Mouse (Mus musculus) midbrain, embryonic 14.5 days (tissue): Measurements from ENCODE around the gene Rbm24. TPM values are rescaled to one million over a fixed set of nuclear protein-coding genes. Genes with fewer than 3 reads are reported as not detected.

ENCODE experiments used
- ATAC-seq: fragments of 200-750 bp; cut with Nextera tagmentation; 2 replicates; pipeline ENCODE4 v1.8.0; 2017; ENCODE audit warnings: moderate number of reproducible peaks, moderate library complexity; ENCODE audit not compliant: low FRiP score, low TSS enrichment
- DNase-seq: peaks from one replicate; pipeline ENCODE4 v3.0.0-alpha.2; 2015
- H3K27ac ChIP-seq: fragments of 300-500 bp; sonication (generic); replicated peaks from 2 replicates; pipeline ENCODE4 v1.5.1; 2014; ENCODE audit warnings: mild to moderate bottlenecking, low read depth, low read length, moderate library complexity
- H3K27me3 ChIP-seq: fragments of 300-500 bp; sonication (generic); 2 replicates; pipeline ENCODE4 v1.6.1; 2014; ENCODE audit warnings: low read length, control low read depth, mixed read lengths; ENCODE audit not compliant: control insufficient read depth, insufficient read depth
- H3K36me3 ChIP-seq: fragments of 300-500 bp; sonication (generic); 2 replicates; pipeline ENCODE4 v1.6.1; 2014; ENCODE audit warnings: low read length, control low read depth; ENCODE audit not compliant: control insufficient read depth, insufficient read depth
- H3K4me1 ChIP-seq: fragments of 300-500 bp; sonication (generic); 2 replicates; pipeline ENCODE4 v1.6.1; 2014; ENCODE audit warnings: mild to moderate bottlenecking, antibody characterized with exemption, low read length, control low read depth; ENCODE audit not compliant: control insufficient read depth, insufficient read depth
- H3K4me2 ChIP-seq: fragments of 300-500 bp; sonication (generic); 2 replicates; pipeline ENCODE4 v1.6.1; 2014; ENCODE audit warnings: mild to moderate bottlenecking, low read length, moderate library complexity
- H3K4me3 ChIP-seq: fragments of 300-500 bp; sonication (generic); replicated peaks from 2 replicates; pipeline ENCODE4 v1.5.1; 2014; ENCODE audit warnings: low read depth, low read length
- H3K9ac ChIP-seq: fragments of 300-500 bp; sonication (generic); replicated peaks from 2 replicates; pipeline ENCODE4 v1.6.1; 2014; ENCODE audit warnings: mild to moderate bottlenecking, low read length, moderate library complexity
- H3K9me3 ChIP-seq: fragments of 300-500 bp; sonication (generic); 2 replicates; pipeline ENCODE4 v1.6.1; 2016; ENCODE audit warnings: low read length, control low read depth, mixed read lengths; ENCODE audit not compliant: control insufficient read depth
- WGBS: fragments of 180-500 bp; shearing (Covaris S2); extraction: QIAGEN DNeasy Blood & Tissue Kit; methylation state at CpG from one replicate; pipeline ENCODE4 v1.1.7; 2014; 5-methylcytosine and 5-hydroxymethylcytosine counted together
- polyA plus RNA-seq: library from polyadenylated mRNA; unstranded; fragments of >200 nt; fragmentation: Nextera tagmentation; extraction: Ambion mirVana; gene quantifications from 2 replicates; pipeline ENCODE4 v1.2.1, GENCODE M21; 2014

Gene Rbm24
- polyA plus RNA-seq, 1 experiment from 2014 or later = 4.0 TPM

GRCm38 (mm10) chr13:46412247-46412646, 6.0 kb upstream of the Rbm24 start:
- no peak overlapping the region for H3K4me3 ChIP-seq
- ATAC-seq = no peak
- no peaks in the 10 kb centered on the region for H3K36me3 ChIP-seq
- no peaks in the 10 kb centered on the region for H3K4me1 ChIP-seq
- no peaks in the 10 kb centered on the region for H3K27me3 ChIP-seq
- no peaks in the 10 kb centered on the region for H3K9me3 ChIP-seq
- no peak overlapping the region for H3K9ac ChIP-seq
- H3K4me2 ChIP-seq = no peak overlapping the region
- H3K27ac ChIP-seq = no peak overlapping the region
- no peak for DNase-seq

- Histone ChIP-seq H3K27ac (no peak overlapping the region), H3K9me3 (no peaks in the 10 kb centered on the region), H3K4me3 (no peak overlapping the region), H3K4me2 (no peak overlapping the region), H3K36me3 (no peaks in the 10 kb centered on the region), H3K27me3 (no peaks in the 10 kb centered on the region), H3K9ac (no peak overlapping the region), H3K4me1 (peaks cover 3% of the 10 kb centered on the region; the same call in 1 of the 2 replicates)
- DNase-seq (no peak), ATAC-seq (no peak)
- 75% methylated on average over 10 of the region's 10 CpGs for WGBS
These were observed 4.6 kb upstream of the Rbm24 start for GRCm38 (mm10) chr13:46413588-46413987.

GRCm38 (mm10) chr13:46414050-46414449, 4.2 kb upstream of the Rbm24 start:
- ATAC-seq = no peak
- Histone ChIP-seq H3K4me2 (no peak overlapping the region), H3K27me3 (no peaks in the 10 kb centered on the region), H3K9me3 (no peaks in the 10 kb centered on the region), H3K4me3 (no peak overlapping the region), H3K4me1 (peaks cover 4% of the 10 kb centered on the region; the same call in 1 of the 2 replicates), H3K9ac (no peak overlapping the region), H3K27ac (no peak overlapping the region), H3K36me3 (no peaks in the 10 kb centered on the region)
- WGBS = 75% methylated on average over 8 of the region's 8 CpGs
- no peak for DNase-seq

- Histone ChIP-seq H3K4me1 (peaks cover 9% of the 10 kb centered on the region; the same call in 1 of the 2 replicates), H3K27me3 (no peaks in the 10 kb centered on the region), H3K9me3 (no peaks in the 10 kb centered on the region), H3K9ac (no peak overlapping the region), H3K36me3 (no peaks in the 10 kb centered on the region), H3K27ac (no peak overlapping the region), H3K4me2 (no peak overlapping the region), H3K4me3 (no peak overlapping the region)
- 86% methylated on average over 8 of the region's 8 CpGs for WGBS
- ATAC-seq (no peak), DNase-seq (peak; percentile 14)
These were observed 2.2 kb upstream of the Rbm24 start for GRCm38 (mm10) chr13:46416021-46416420.

GRCm38 (mm10) chr13:46417594-46417993, 640 bp upstream of the Rbm24 start:
- Histone ChIP-seq H3K27me3 (no peaks in the 10 kb centered on the region), H3K9me3 (no peaks in the 10 kb centered on the region), H3K4me2 (peak overlapping the region; percentile 91), H3K9ac (peak overlapping the region; percentile 72), H3K4me3 (peak overlapping the region; percentile 60), H3K4me1 (peaks cover 9% of the 10 kb centered on the region; the same call in 1 of the 2 replicates), H3K27ac (peak overlapping the region; percentile 66), H3K36me3 (no peaks in the 10 kb centered on the region)
- DNase-seq (no peak), ATAC-seq (no peak)
- 82% methylated on average over 5 of the region's 5 CpGs for WGBS

GRCm38 (mm10) chr13:46418731-46419545, 704 bp downstream of the Rbm24 start:
- H3K27me3 ChIP-seq = no peaks in the 10 kb centered on the region
- ATAC-seq = peak; percentile 55
- DNase-seq = peak; percentile 66

GRCm38 (mm10) chr13:46419648-46420047, 1.4 kb downstream of the Rbm24 start:
- ATAC-seq (no peak), DNase-seq (peak; percentile 45)
- Histone ChIP-seq H3K4me2 (peak overlapping the region; percentile 91), H3K9ac (peak overlapping the region; percentile 72; the same call in 1 of the 2 replicates), H3K27ac (peak overlapping the region; percentile 45; the same call in 1 of the 2 replicates), H3K27me3 (no peaks in the 10 kb centered on the region), H3K9me3 (no peaks in the 10 kb centered on the region), H3K36me3 (no peaks in the 10 kb centered on the region), H3K4me1 (peaks cover 9% of the 10 kb centered on the region; the same call in 1 of the 2 replicates), H3K4me3 (peak overlapping the region; percentile 60)
- 8% methylated on average over 7 of the region's 7 CpGs for WGBS

More at GRCm38 (mm10) chr13:46418731-46419545, 704 bp downstream of the Rbm24 start:
- under 1% methylated on average over 73 of the region's 73 CpGs for WGBS
- Histone ChIP-seq H3K4me1 (peaks cover 9% of the 10 kb centered on the region; the same call in 1 of the 2 replicates), H3K9me3 (no peaks in the 10 kb centered on the region), H3K4me2 (peak overlapping the region; percentile 91), H3K27ac (peak overlapping the region; percentile 66), H3K4me3 (peak overlapping the region; percentile 60), H3K9ac (peak overlapping the region; percentile 72), H3K36me3 (no peaks in the 10 kb centered on the region)

- Histone ChIP-seq H3K9me3 (no peaks in the 10 kb centered on the region), H3K27ac (peak overlapping the region; percentile 45; the same call in 1 of the 2 replicates), H3K27me3 (no peaks in the 10 kb centered on the region), H3K4me3 (peak overlapping the region; percentile 60), H3K4me2 (peak overlapping the region; percentile 91), H3K9ac (peak overlapping the region; percentile 72; the same call in 1 of the 2 replicates), H3K36me3 (no peaks in the 10 kb centered on the region), H3K4me1 (peaks cover 9% of the 10 kb centered on the region; the same call in 1 of the 2 replicates)
- DNase-seq (peak; percentile 31), ATAC-seq (no peak)
- WGBS = 9% methylated on average over 3 of the region's 3 CpGs
These were observed 1.9 kb downstream of the Rbm24 start for GRCm38 (mm10) chr13:46420095-46420494.
